Mouse (Mus musculus) Muller cell, postnatal 12 days (primary cell): ENCODE data around the gene Sde2.

Experiments used
- DNase-seq: peaks from one replicate; pipeline ENCODE4 v3.0.0-alpha.2; 2015; ENCODE audit errors: inconsistent ontology term

Sde2 gene

DNA sequence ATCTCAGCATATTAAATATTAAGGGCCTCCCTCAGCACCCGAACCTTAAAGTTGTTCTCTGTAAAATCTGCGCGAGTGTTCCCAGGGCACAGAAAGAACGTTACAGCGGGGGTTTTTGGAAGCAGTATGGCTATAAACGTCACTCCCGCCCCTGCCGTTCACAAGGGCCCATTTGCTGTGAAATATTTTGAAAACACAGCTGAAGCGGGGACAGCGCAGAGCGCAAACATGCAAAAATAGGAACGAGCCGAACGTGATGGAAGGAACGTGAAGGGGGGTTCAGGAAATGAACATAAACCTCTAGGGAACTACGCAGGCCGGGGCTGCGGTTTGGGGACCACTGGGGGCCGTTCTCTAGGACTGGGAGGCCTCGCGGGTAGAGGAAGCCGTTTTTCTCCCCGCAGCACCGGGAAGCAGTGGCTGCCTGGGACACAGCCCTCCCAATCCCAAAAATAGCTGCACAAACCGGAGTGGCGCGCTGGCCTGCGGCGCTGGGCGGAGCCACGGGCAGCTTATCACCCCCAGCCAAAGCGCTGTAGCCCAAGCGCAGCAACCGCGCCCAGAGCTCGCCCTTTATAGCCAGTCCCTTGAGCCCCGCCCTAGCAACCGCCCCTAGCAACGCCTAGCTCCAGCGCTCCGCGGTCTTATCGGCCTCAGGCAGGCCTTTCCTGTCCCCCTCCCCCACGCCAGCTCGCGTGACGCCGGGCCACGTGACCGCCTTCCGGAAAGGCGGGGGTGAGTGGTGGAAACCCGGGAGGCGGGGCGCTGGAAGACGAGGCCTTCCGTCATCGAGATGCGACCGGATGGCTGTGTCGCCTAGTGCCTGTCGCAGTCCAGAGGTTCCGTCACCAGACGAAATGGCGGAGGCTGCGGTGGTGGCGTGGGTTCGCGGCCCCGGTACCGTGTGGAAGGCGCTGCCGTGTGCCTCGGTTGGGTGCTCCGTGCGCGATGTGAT is at the start of gene Sde2:
Gene Sde2, plus strand, starts transcription at position 812 of the 955 bp plus-strand sequence.
- peak; percentile 100 for DNase-seq

DNA sequence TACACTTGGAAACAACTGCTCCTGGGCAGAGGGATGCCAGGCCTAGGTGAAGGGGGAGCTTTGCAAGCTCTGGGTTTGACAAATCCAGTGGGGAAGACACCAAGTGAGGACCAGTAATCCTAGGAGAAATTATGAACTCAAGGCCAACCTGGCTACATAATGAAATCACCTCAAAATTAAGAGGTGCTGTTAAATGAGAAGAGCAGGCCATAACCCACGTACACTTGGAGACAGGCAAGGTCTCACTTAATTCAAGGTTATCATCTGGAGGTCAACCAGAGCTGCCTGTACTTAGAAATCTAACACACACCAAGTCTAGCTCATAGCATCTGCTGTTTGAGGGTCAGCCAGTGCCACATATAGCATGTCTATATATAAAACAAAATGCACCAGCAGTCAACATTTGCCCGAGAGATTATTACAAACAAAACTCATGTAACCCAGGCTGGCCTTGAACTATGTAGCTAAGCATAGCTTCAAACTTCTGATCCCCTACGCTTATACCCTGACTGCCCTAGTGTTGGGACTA is 49.4 kb upstream of the Sde2 start:
- no peak for DNase-seq

DNA sequence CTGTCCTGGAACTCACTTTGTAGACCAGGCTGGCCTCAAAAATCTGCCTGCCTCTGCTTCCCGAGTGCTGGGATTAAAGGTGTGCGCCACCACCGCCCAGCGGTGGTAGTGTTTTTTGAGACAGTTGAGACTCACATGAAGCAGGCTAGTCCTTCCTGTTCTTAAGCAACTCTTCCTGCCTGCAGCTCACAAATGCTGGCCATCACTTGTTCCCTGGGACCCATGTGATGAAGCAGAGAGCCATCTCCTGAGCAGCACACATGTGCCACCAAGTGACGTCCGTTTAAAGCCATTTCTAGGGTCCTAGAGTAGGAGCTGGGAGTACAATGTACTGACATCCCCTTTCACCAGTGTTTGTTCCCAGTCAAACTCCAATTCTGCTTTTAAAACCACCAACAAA is 47.0 kb upstream of the Sde2 start:
- no peak for DNase-seq

DNA sequence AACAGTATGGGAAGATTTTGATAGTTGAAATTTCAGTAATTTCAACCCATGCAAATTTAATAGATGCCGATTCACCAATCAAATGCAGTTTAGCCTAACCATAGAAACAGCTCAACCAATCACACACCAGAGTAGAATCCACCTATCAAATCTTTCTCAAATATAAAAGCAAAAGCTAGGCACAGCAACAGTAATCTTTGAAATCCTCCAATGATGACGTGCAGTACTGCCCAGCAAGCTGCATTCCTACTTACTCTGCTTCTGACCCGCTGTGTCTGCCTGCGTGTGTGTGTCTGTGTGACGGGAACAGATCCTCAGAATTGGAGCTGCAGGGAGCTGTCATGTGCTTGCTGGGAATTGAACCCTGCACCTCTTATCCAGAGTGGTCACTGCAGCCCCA is 42.1 kb upstream of the Sde2 start:
- peak; percentile 11 for DNase-seq

DNA sequence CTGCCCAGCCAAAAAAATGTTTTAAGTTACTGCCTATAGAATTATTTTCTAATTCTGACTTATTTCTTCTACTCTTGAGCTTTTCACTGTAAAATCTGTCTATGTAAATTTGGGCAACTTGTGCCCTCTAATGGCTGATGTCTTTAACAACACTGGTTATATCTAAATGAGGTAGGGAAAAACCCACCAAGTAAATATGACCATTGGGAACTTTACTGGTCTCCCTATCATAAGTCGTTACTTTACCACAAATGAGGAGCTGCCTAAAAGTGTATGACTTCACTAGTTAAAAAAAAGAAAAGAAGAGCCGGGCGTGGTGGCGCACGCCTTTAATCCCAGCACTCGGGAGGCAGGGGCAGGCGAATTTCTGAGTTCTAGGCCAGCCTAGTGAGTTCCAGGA is 40.0 kb upstream of the Sde2 start:
- DNase-seq, result peak; percentile 24

DNA sequence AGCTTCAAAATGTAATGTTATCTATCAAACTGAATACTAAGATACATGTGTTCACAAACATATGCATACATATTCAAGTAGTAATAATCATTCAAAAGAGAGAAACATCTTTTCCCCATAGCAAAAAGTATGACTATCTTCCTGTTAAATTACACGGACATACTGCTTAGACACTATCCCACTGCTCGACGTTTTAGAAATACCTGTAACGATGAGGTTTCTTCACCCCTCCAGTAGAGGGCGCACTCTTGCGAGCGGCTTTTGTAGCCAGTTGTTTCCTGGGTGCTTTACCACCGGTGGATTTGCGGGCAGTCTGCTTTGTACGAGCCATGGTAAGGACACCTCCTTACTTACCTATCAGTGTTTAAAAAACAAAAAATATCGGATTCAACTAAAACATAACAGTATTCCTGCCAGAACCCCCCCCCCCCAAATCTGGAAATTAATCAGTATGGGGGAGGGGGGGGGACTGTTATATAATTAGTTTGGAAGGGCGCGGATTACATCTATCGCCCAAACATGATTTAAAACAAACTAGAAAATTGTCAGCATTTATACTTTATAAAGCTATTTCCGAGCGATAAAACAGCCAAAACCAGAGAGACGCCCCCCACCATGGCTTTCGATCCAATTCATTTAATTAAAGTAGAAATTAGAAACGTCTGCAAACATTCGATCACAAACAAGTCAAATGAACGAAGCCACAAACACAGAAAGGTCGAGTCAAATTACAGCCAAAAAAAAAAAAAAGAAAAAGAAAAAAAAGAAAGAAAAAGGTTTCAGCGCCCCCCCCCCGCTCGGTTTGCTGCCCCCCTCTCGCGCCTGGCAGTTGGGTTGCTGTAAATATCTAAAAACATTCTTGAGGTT is 39.1 kb upstream of the Sde2 start:
- DNase-seq, result peak; percentile 63

DNA sequence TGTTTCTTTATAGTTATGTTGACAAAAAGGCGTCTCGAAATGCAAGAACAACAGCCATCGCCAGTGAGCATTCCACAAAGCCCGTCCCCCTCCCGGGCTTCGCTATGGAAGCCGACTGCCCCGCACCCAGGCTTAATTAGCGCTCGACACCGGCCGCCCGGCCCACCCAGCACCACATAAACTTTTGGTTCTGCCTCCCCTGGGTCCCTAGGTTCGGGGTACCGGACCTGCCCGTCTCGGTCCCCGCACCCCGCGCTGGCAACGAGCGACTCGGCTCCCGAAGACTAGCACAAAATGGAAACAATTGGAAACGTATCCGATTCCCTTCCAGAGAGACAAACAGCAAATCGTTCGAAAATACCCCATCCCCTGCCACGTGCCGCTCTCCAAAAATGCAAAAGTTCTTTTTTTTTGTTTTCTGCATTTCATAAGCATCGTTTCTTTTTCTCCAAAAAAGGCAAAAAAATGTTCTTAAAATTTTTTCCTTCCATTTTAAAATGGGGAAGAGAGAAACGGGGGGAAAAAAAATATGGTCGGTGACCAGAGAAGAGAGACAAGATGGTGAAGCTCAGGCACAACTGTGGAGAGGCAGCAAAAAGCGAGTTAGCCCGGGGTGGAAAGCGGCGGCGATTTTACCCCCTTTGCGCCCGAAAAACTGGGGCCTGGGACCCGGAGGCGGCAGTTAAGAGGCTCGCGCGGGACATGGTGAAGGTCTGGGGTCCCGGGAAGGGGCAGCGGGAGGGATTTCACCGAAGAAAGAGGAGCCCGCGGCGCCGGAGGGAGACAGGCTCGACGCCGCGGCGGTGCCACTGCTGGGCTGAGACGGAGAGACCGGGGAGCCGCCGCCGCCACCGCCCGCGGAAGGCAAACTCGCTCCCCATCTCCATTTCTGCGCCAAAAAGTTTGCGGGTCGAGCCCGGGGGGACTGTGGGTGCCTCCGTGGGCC is 38.2 kb upstream of the Sde2 start:
- DNase-seq, result peak; percentile 82

DNA sequence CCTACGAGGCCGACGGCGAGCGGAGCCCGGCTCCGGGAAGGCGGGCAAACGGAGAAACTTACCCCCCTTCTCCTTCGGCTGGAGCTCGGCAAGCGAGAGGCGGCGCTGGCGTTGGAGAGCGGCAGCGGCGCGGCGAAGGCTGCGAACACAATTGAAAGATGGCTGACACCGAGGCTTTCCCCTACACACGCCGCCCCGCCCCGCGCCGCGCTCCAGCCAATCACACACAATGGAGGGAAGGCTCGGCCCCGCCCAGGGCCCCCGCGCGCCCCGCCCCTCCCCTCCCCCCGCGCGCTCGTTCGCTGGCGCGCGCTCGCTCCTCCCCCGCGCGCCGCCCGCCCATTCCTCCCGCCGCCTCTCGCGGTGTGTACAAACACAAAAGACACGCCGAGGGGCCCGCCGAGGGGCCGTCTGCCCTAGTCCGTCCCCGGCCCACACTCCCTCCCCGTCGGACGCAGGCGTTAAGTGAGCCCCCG is 37.5 kb upstream of the Sde2 start:
- DNase-seq, result peak; percentile 98

DNA sequence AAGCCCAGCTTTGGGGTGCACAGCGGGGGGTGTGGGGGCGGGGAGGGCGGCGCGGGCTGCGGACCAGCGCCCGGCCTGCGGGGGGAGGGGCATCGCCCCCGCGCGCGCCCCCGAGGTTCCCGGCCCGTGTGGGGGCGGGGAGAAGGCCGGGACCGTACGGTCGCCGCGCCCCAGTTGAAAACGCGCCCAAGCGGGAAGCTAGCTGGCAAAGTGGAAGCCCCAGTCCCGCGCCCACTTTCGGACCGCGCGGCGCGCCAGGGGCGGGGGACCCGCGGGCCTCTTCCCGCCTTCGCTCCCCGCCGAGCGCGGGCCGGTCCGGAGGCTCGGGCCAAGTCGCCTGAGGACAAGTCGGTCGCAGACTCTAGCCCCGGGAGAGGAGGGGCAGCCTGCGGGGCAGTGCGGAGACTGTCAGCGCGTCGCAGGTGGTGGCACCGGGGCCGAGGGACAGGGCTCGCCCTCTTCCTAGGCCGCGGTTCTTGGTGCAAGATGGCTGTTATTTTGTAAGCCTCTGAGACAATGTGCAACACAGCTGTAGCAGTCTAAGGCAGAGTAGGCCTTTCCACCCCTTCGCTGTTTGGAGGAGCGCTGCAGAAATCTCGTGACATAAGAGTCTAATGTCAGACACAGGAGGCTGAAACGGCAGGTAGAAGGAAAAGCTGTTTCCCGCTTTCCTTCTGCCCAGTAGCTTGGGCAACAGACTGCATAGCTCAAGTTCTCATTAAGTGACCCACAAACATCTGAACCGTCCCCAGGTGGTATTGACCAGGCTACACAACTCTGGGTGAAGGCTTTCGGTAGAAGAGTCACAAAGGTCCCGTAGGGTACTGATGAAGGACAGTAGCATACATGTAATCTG is 36.8 kb upstream of the Sde2 start, which contains the start of gene H3f3a:
Gene H3f3a, minus strand, starts transcription at position 59 of the 856 bp plus-strand sequence.
- peak; percentile 84 for DNase-seq

DNA sequence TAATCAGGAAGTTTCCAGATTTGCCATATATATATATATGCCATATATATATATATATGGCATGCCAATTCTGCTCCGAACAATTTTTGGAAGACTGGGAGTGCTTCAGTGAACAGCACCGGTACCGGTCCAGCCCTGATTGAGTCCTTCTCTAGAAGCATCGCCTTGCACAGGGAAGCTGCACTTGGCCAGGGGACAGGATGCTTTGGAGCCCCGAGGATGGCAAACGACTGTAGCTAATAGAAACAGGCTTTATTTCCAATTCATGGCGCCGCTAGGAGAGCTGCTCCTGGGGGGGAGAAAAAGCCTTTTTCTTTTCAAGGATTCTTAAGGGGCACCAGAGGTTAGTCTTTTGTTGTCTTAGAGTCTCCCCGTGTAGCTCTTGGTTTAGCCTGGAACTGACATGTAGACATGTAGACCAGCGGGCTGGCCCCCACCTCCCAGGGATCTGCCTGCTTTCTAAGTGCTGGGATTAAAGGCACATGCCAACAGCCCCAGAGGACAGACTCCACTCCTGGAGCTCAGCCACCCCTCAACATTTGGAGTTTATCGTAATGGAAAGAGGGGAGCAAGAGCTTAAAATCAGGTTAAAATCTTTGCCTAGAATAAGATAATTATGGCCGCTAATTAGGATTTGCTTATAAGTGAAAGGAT is 35.4 kb upstream of the Sde2 start:
- DNase-seq, result no peak

DNA sequence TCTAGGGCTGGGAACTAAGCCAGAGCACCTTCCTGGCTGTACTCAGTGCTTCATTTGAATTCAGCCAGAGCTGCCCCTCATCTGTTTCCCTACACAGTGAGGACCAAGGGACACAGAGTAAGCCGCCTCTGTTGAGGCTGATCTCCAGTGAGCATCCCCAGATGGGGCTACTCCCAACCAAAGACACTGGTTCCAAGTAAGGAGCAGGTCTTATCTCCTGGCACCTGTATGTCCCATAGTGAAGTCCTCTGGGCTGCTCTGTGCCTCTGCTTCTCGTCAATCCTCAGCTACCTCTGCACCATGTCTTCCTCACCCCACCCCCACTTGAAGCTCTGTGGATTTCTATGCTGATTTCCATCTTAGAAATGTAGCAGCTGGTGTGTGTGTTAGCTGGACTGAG is 32.9 kb upstream of the Sde2 start:
- no peak for DNase-seq

DNA sequence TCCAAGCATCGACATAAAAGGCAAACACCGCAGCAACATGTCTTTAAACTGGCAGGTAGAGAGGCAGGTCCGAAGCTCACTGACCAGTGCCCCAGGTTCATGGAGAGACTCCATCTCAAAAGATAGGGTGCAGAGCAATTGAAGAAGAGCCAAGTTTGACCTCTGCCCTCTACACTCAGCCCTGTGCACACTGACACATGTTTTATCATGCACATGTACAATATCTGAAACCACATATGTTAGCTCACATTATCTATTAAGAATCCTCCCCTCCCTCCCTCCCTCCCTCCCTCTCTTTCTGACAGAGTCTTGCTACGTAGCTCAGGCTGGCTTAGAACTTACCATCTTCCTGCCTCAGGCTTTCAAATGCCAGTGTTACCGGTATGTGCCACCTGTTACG is 29.8 kb upstream of the Sde2 start:
- DNase-seq, result no peak

DNA sequence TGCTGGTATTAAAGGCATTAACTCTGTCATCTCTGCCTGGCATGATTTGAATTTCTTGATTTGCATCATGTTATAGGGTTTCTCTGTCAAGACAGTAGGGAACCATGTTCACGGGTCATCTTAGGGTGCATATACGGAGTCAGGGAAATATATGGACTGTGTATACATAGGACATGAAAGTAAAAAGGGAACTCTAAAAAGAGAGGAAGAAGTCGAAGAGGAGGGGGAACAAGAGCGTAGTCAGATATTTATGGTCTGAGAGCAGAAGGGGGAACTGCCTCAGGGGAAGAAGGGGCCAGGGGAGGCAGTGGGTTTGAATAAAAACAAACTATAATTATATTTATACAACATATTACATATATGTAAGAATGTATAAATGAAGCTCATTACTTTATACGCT is 28.7 kb upstream of the Sde2 start:
- no peak for DNase-seq

DNA sequence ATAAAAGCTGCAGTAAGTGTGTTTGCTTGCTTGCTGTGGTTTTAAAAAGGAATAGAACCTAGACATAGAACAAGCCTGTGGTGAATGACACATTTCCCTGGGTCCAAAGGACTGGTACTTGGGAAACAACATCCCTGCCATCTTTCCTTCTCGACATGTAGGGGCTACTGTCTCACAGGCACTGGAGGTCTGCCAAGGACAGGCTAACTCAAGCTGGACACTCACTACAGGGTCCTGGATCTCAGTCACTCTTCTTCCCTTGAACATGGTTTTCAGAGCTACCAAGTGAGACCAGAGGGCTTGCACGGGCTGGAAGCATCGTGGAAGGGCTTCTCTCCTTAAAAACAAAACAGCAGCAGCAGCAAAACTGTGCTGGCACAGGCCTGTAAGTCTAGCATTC is 27.2 kb upstream of the Sde2 start:
- no peak for DNase-seq

DNA sequence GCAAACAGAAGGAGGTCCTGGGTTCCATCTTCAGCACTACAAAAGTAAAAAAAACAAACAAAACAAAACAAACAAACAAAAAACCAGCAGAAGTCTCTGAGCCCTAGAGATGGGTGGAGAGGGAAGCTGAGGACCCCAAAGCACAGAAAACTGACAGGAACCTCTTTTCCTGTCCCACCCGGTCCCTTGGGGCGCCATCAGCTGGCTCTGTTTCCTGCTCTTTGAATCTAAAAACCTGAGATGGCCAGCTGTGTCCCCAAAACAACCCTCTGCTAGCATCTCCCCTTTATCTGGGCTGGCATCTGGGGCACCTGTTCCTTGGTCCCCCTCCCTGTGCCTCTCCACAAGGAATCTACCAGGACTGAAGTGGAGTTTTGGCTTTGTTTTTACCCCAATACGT is 26.2 kb upstream of the Sde2 start:
- no peak for DNase-seq

DNA sequence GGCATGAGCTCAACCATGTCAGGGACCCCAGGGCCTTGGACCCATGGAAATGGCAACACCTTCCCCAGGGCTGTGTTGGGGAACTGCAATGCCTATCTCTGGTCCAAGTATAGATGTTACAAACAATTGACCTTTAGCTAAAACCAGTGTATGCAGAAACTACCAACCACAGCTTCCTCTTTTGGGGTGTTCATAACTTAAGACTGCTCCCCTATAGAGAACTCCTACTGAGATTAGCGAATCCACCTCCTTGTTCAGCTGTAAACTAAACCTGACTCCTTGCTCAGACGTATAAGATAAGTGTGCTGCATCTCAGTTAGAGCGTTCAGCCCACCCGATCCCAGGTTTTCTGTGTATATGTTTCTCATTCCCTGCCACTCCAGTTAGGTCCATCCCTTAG is 24.3 kb upstream of the Sde2 start:
- DNase-seq, result no peak

DNA sequence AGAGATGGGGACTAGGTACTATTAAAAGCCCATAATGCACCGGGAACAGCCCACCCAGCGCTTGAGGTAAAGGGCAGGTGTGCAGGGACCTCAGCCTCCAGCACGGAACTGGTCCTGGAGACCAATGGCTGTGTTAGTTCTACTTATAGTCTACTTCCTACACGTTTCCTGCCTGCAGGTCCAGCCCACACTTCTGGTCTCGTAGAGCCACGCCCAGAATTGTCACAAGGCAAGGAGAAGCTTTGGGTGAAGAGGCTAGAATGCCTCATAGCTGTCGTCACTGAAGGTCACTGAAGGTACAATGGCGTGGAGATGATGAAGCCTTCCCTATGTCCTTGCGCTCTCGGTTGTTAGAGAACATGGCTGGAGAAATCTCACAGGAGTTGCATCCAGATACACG is 21.2 kb upstream of the Sde2 start:
- no peak for DNase-seq

DNA sequence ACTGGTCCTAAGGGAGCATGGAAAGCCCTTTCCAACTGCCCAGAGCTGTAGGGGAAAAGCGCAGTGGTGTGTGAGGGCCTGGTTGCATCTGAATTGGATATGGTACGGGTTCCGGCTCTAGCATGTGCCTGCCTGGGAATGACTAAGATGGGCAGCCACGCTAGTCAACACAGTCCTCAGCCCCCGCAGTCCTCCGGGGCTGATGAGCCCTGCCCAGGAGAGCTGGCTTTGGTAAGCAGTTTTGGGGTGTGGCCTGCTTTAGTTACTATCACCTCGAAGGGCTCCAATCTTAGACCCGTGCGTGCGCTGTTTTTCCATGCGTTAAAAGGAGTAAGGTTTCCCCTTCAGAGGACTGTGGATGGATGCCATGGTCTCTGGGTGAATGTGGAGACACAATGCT is 20.8 kb upstream of the Sde2 start:
- DNase-seq, result no peak

DNA sequence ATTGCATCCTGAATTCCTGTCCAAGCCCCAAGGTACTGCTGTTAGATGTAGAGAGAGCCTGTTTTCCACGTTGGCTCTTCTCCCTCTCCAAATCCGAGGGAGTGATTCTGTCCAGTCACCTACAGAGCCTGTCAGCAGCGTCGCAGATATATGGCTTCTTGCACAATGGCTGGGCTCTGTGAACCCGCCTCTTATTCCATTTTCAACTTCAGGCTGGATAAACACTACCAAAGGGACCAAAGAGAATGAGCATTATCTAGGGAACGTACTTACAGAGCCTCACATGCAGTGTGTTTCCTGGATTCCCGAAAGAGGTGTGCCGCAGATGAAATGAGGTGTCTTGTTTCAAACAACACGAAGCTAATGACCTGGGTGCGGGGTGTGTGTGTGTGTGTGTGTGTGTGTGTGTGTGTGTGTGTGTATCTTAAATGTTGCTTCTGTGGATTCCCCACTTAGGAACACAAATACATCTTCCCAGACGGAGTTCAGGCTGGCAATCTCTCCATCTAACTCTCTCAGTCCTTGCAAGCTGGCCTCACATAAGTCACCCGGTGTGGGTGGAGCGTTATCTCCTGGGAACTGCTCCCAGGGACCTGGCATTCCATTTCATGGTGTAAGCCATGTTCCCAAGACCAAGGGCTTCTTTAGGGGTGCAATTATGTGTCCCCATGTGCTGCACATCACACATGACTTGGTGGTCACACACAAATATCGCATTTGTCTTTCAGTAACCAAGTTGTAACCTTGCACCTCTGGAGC is 20.2 kb upstream of the Sde2 start:
- no peak for DNase-seq
